Mouse (Mus musculus): ENCODE measurements at regions not wholly inside any gene's neighbourhood (a gene's known extent, or its start where the extent isn't known, plus 50 kb on each side); places are given as distances from the start of the nearest gene placed in this dataset.

- Histone ChIP-seq H3K36me3 (ENCODE audit: control insufficient read depth, insufficient read depth) (no peaks in the 10 kb centered on the region), H3K4me2 (ENCODE audit: low read length) (no peak overlapping the region), H3K9me3 (ENCODE audit: control insufficient read depth, low read length) (no peaks in the 10 kb centered on the region), H3K27me3 (replicated peaks; ENCODE audit: control insufficient read depth, insufficient read depth, low read length) (no peaks in the 10 kb centered on the region), H3K4me3 (replicated peaks; ENCODE audit: low read length) (no peak overlapping the region), H3K27ac (ENCODE audit: low read length) (no peak overlapping the region), H3K9ac (replicated peaks; ENCODE audit: low read depth, low read length) (no peak overlapping the region), H3K4me1 (replicated peaks; ENCODE audit: control insufficient read depth, insufficient read depth, low read length) (no peaks in the 10 kb centered on the region)
- ATAC-seq: no peak
- 71% methylated on average over 2 of the region's 2 CpGs for WGBS
These were observed 143.5 kb downstream of the Zfp706 start for GRCm38 (mm10) chr15:36864046-36864445.

- no peaks in the 10 kb centered on the region for H3K4me1 ChIP-seq (replicated peaks; ENCODE audit: control insufficient read depth, insufficient read depth, low read length)
- no peaks in the 10 kb centered on the region for H3K27me3 ChIP-seq (replicated peaks; ENCODE audit: control insufficient read depth, insufficient read depth, low read length)
- no peak overlapping the region for H3K4me2 ChIP-seq (ENCODE audit: low read length)
- no peak overlapping the region for H3K9ac ChIP-seq (replicated peaks; ENCODE audit: low read depth, low read length)
- 87% methylated on average over 4 of the region's 4 CpGs for WGBS
- H3K27ac ChIP-seq (ENCODE audit: low read length): no peak overlapping the region
- no peaks in the 10 kb centered on the region for H3K9me3 ChIP-seq (ENCODE audit: control insufficient read depth, low read length)
- H3K36me3 ChIP-seq (ENCODE audit: control insufficient read depth, insufficient read depth): no peaks in the 10 kb centered on the region
- no peak overlapping the region for H3K4me3 ChIP-seq (replicated peaks; ENCODE audit: low read length)
- ATAC-seq: no peak
These were observed 148.9 kb downstream of the Zfp706 start for GRCm38 (mm10) chr15:36858711-36859110.

- no peaks in the 10 kb centered on the region for H3K9me3 ChIP-seq (ENCODE audit: control insufficient read depth, low read length)
- no peak for ATAC-seq
- no peak overlapping the region for H3K27ac ChIP-seq (ENCODE audit: low read length)
These were observed 150.0 kb downstream of the Zfp706 start for GRCm38 (mm10) chr15:36857622-36858021.

DNA sequence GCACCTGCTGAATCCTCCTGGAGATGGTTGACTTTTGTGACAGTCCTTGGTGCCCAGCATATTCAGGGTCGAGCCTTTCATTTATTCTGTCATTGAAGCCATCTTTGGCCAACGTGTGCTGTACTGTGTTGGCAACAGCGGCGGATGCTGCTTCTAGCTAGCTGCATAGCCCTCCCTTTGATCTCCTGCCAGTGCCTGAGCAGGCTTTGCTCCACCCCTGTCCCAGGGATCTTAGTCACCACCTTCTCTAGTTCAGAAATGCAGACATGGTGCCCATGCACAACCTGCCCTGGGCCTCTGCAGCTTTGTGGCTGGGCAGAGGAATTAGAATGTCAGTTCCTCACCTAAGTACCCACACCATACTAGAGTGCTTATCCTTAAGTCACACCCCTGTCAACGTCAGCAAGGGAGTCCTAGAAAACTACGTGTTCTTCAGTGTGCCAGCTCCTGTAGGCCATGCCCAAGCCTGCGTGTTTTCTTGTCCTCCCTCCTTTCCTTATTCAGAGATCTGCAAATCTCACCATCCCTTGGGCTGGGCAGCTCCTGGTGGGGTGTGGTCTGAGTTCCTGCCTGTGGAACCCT, 151.9 kb downstream of the Zfp706 start:
- no peaks in the 10 kb centered on the region for H3K27me3 ChIP-seq (replicated peaks; ENCODE audit: control insufficient read depth, insufficient read depth, low read length)
- no peak overlapping the region for H3K4me2 ChIP-seq (ENCODE audit: low read length)
- no peaks in the 10 kb centered on the region for H3K4me1 ChIP-seq (replicated peaks; ENCODE audit: control insufficient read depth, insufficient read depth, low read length)
- no peak overlapping the region for H3K9ac ChIP-seq (replicated peaks; ENCODE audit: low read depth, low read length)
- no peaks in the 10 kb centered on the region for H3K9me3 ChIP-seq (ENCODE audit: control insufficient read depth, low read length)
- H3K27ac ChIP-seq (ENCODE audit: low read length): no peak overlapping the region
- 67% methylated on average over 7 of the region's 7 CpGs for WGBS
- no peak overlapping the region for H3K4me3 ChIP-seq (replicated peaks; ENCODE audit: low read length)
- no peaks in the 10 kb centered on the region for H3K36me3 ChIP-seq (ENCODE audit: control insufficient read depth, insufficient read depth)
- ATAC-seq: no peak

More at GRCm38 (mm10) chr15:36857622-36858021, 150.0 kb downstream of the Zfp706 start:
- H3K4me1 ChIP-seq (replicated peaks; ENCODE audit: control insufficient read depth, insufficient read depth, low read length): no peaks in the 10 kb centered on the region
- H3K9ac ChIP-seq (replicated peaks; ENCODE audit: low read depth, low read length): no peak overlapping the region
- no peaks in the 10 kb centered on the region for H3K27me3 ChIP-seq (replicated peaks; ENCODE audit: control insufficient read depth, insufficient read depth, low read length)
- H3K36me3 ChIP-seq (ENCODE audit: control insufficient read depth, insufficient read depth): no peaks in the 10 kb centered on the region
- 56% methylated on average over 1 of the region's 1 CpGs for WGBS
- no peak overlapping the region for H3K4me3 ChIP-seq (replicated peaks; ENCODE audit: low read length)
- H3K4me2 ChIP-seq (ENCODE audit: low read length): no peak overlapping the region

GRCm38 (mm10) chr15:36854900-36855321, 152.7 kb downstream of the Zfp706 start:
- Histone ChIP-seq H3K4me2 (ENCODE audit: low read length) (no peak overlapping the region), H3K27me3 (replicated peaks; ENCODE audit: control insufficient read depth, insufficient read depth, low read length) (no peaks in the 10 kb centered on the region), H3K27ac (ENCODE audit: low read length) (no peak overlapping the region), H3K4me3 (replicated peaks; ENCODE audit: low read length) (no peak overlapping the region), H3K9me3 (ENCODE audit: control insufficient read depth, low read length) (no peaks in the 10 kb centered on the region), H3K4me1 (replicated peaks; ENCODE audit: control insufficient read depth, insufficient read depth, low read length) (no peaks in the 10 kb centered on the region), H3K9ac (replicated peaks; ENCODE audit: low read depth, low read length) (no peak overlapping the region), H3K36me3 (ENCODE audit: control insufficient read depth, insufficient read depth) (no peaks in the 10 kb centered on the region)
- WGBS: 64% methylated on average over 6 of the region's 6 CpGs
- no peak for ATAC-seq

DNA sequence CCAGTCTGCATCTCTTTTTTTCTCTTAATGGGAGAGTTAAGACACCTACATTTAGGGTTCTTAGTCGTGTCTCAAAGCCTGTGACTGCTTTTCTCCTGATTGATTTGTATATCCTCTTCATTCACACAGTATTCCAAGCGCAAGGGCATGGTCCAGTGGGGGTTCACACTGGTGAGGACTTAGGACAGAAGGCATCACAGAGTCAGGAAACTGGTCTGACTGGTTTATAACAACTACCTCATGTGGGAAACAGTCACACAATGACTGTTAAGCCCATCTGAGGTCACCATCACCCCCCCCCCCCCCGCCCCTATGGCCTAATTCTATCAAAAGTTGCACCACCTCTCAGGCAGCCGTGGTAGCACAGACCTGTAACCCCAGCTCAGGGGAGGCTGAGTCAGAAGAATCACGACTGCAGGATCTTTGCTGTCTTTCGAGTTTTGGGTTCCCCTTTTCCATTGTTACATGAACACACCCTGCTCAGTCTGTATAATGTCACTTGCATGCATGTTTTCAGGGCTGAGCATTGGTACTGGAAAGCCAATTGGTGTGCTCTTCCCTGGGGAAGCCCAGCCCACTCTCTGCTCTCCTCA, 155.2 kb downstream of the Zfp706 start:
- ATAC-seq: no peak
- Histone ChIP-seq H3K36me3 (ENCODE audit: control insufficient read depth, insufficient read depth) (no peaks in the 10 kb centered on the region), H3K27me3 (replicated peaks; ENCODE audit: control insufficient read depth, insufficient read depth, low read length) (no peaks in the 10 kb centered on the region), H3K4me2 (ENCODE audit: low read length) (no peak overlapping the region), H3K27ac (ENCODE audit: low read length) (no peak overlapping the region), H3K9me3 (ENCODE audit: control insufficient read depth, low read length) (no peaks in the 10 kb centered on the region), H3K4me1 (replicated peaks; ENCODE audit: control insufficient read depth, insufficient read depth, low read length) (no peaks in the 10 kb centered on the region), H3K4me3 (replicated peaks; ENCODE audit: low read length) (no peak overlapping the region), H3K9ac (replicated peaks; ENCODE audit: low read depth, low read length) (no peak overlapping the region)
- 72% methylated on average over 6 of the region's 6 CpGs for WGBS

- 67% methylated on average over 5 of the region's 5 CpGs for WGBS
- ATAC-seq: no peak
- Histone ChIP-seq H3K36me3 (ENCODE audit: control insufficient read depth, insufficient read depth) (no peaks in the 10 kb centered on the region), H3K4me1 (replicated peaks; ENCODE audit: control insufficient read depth, insufficient read depth, low read length) (no peaks in the 10 kb centered on the region), H3K9me3 (ENCODE audit: control insufficient read depth, low read length) (no peaks in the 10 kb centered on the region), H3K9ac (replicated peaks; ENCODE audit: low read depth, low read length) (no peak overlapping the region), H3K27ac (ENCODE audit: low read length) (no peak overlapping the region), H3K4me2 (ENCODE audit: low read length) (no peak overlapping the region), H3K4me3 (replicated peaks; ENCODE audit: low read length) (no peak overlapping the region), H3K27me3 (replicated peaks; ENCODE audit: control insufficient read depth, insufficient read depth, low read length) (no peaks in the 10 kb centered on the region)
These were observed 159.3 kb downstream of the Zfp706 start for GRCm38 (mm10) chr15:36848238-36848637.

- Histone ChIP-seq H3K4me1 (replicated peaks; ENCODE audit: control insufficient read depth, insufficient read depth, low read length) (no peaks in the 10 kb centered on the region), H3K27me3 (replicated peaks; ENCODE audit: control insufficient read depth, insufficient read depth, low read length) (no peaks in the 10 kb centered on the region), H3K4me3 (replicated peaks; ENCODE audit: low read length) (no peak overlapping the region), H3K4me2 (ENCODE audit: low read length) (no peak overlapping the region), H3K36me3 (ENCODE audit: control insufficient read depth, insufficient read depth) (no peaks in the 10 kb centered on the region), H3K27ac (ENCODE audit: low read length) (no peak overlapping the region), H3K9ac (replicated peaks; ENCODE audit: low read depth, low read length) (no peak overlapping the region), H3K9me3 (ENCODE audit: control insufficient read depth, low read length) (no peaks in the 10 kb centered on the region)
- WGBS: 72% methylated on average over 9 of the region's 9 CpGs
- no peak for ATAC-seq
These were observed 160.8 kb downstream of the Zfp706 start for GRCm38 (mm10) chr15:36846806-36847205.
